Mouse (Mus musculus) frontal cortex, postnatal 14 days (tissue): ENCODE measurements around the gene Ptk7.

Experiments used
- DNase-seq, 2 experiments: peaks; one replicate each; pipeline ENCODE4 v3.0.0; 2022; ENCODE audit warnings: low spot score in 2 of 2

Gene Ptk7

GRCm38 (mm10) chr17:46609721-46610514 is 19.4 kb downstream of the Ptk7 start:
- no peak for DNase-seq

GRCm38 (mm10) chr17:46605987-46606386 is 23.3 kb downstream of the Ptk7 start:
- peak in 1 of 2 experiments; percentile 23 for DNase-seq

- no peak for DNase-seq
Observed at GRCm38 (mm10) chr17:46605126-46605525, 24.2 kb downstream of the Ptk7 start.

- DNase-seq: no peak
Observed at GRCm38 (mm10) chr17:46603229-46603628, 26.1 kb downstream of the Ptk7 start.

- no peak for DNase-seq
Observed at GRCm38 (mm10) chr17:46602212-46602611, 27.1 kb downstream of the Ptk7 start.

GRCm38 (mm10) chr17:46600569-46600968 is 28.7 kb downstream of the Ptk7 start:
- no peak for DNase-seq

- no peak for DNase-seq
Observed at GRCm38 (mm10) chr17:46598963-46599362, 30.3 kb downstream of the Ptk7 start.

- DNase-seq: no peak
Observed at GRCm38 (mm10) chr17:46597956-46598355, 31.3 kb downstream of the Ptk7 start.

- DNase-seq: no peak
Observed at GRCm38 (mm10) chr17:46595336-46595735, 34.0 kb downstream of the Ptk7 start.

GRCm38 (mm10) chr17:46594606-46595005 is 34.7 kb downstream of the Ptk7 start:
- no peak for DNase-seq

GRCm38 (mm10) chr17:46593124-46593523 is 36.2 kb downstream of the Ptk7 start:
- DNase-seq: no peak

- no peak for DNase-seq
Observed at GRCm38 (mm10) chr17:46591406-46591805, 37.9 kb downstream of the Ptk7 start.

- no peak for DNase-seq
Observed at GRCm38 (mm10) chr17:46590439-46590838, 38.9 kb downstream of the Ptk7 start.

- DNase-seq: no peak
Observed at GRCm38 (mm10) chr17:46589635-46590314, 39.5 kb downstream of the Ptk7 start.

- no peak for DNase-seq
Observed at GRCm38 (mm10) chr17:46588913-46589312, 40.4 kb downstream of the Ptk7 start.

- DNase-seq: no peak
Observed at GRCm38 (mm10) chr17:46588173-46588572, 41.1 kb downstream of the Ptk7 start.

GRCm38 (mm10) chr17:46586327-46586726 is 43.0 kb downstream of the Ptk7 start:
- no peak for DNase-seq

- no peak for DNase-seq
Observed at GRCm38 (mm10) chr17:46578650-46579049, 50.7 kb downstream of the Ptk7 start.

- no peak for DNase-seq
Observed at GRCm38 (mm10) chr17:46576070-46576469, 53.2 kb downstream of the Ptk7 start.

GRCm38 (mm10) chr17:46574535-46574934 is 54.8 kb downstream of the Ptk7 start:
- DNase-seq: no peak

- no peak for DNase-seq
Observed at GRCm38 (mm10) chr17:46571005-46571404, 58.3 kb downstream of the Ptk7 start.

- DNase-seq: no peak
Observed at GRCm38 (mm10) chr17:46559146-46559545, 70.2 kb downstream of the Ptk7 start.

GRCm38 (mm10) chr17:46558151-46558550 is 71.2 kb downstream of the Ptk7 start:
- DNase-seq: no peak
